Mouse (Mus musculus) adrenal gland, postnatal 0 days (tissue): ENCODE measurements around the gene Rnf150. TPM values are rescaled to one million over a fixed set of nuclear protein-coding genes. Genes with fewer than 3 reads are reported as not detected.

Source experiments
- polyA plus RNA-seq: library from polyadenylated mRNA; unstranded; fragments of >200 nt; fragmentation: Nextera tagmentation; extraction: Ambion mirVana; gene quantifications from 2 replicates; pipeline ENCODE4 v1.2.1, GENCODE M21; 2015

Rnf150 gene
- polyA plus RNA-seq, result 1.2 and 1.3 TPM in 2 replicates

DNA sequence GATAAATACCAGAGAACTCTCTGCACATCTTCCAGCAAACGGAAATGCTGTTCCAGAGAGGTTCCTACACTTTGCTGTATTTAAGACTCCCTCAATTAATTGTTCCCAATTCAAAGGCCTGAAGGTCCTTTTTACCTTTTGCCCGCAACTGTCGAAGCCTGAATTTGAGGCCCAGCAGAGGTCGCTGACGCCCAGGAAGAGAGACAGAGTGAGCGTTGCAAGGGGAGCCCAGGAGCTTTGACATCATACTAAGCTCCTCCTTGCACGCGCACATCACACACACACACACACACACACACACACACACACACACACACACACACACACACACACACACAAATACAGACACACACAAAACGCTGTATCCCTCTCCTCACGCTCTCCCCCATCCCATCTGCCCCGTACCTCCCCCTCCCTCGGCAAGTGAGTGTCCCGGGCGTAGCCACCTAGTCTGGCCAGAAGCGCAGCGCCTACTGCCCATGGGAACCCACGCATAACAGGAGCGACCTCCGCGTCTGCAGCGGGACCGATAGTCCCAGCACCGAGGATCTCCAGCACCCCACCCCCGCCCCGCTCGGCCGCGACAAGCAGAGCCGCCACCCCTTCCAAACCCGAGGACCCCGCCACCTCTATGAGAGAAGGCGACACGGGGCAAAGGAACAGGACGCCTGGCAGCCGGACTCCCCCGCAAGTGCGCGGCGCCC, at the start of gene Rnf150:
Rnf150 (plus strand) TSS at position 316 of the 704 bp plus-strand sequence.

Other genes starting within 250 kb of the Rnf150 start
- gene Zfp330, start 89.2 kb upstream of the Rnf150 start, polyA plus RNA-seq, result 46.3 and 70.7 TPM in 2 replicates